Mouse (Mus musculus) MEL (cell line): Measurements from ENCODE around the gene Arhgef7. TPM values are rescaled to one million over a fixed set of nuclear protein-coding genes. Genes with fewer than 3 reads are reported as not detected.

Source experiments
- DNase-seq: peaks from one replicate; pipeline ENCODE4 v3.0.0; 2011; ENCODE audit warnings: low read depth, low spot score
- H3K27ac ChIP-seq: 2 replicates; pipeline ENCODE4 v1.5.1; 2012; ENCODE audit warnings: low read depth, mild to moderate bottlenecking, control low read depth, low read length, moderate library complexity; ENCODE audit not compliant: control insufficient read depth
- H3K27me3 ChIP-seq, 2 experiments: fragments of 150-350 bp in 1 of 2; sonication (generic) in 1 of 2; 2 replicates each; pipeline ENCODE4 v1.6.1; 2012; ENCODE audit warnings: low read length in 2 of 2, mild to moderate bottlenecking in 2 of 2, improper control_type of control experiment in 1 of 2, moderate library complexity in 1 of 2; ENCODE audit not compliant: insufficient read depth in 2 of 2, control insufficient read depth in 1 of 2
- H3K36me3 ChIP-seq, 2 experiments: 2 replicates each; pipeline ENCODE4 v1.6.1; 2012 to 2014; ENCODE audit warnings: low read length in 2 of 2, improper control_type of control experiment in 1 of 2, inconsistent platforms in 1 of 2, mild to moderate bottlenecking in 1 of 2; ENCODE audit not compliant: insufficient read depth in 2 of 2, control insufficient read depth in 1 of 2
- H3K4me1 ChIP-seq, 2 experiments: fragments of 150-350 bp in 1 of 2; sonication (generic) in 1 of 2; 2 replicates each; pipeline ENCODE4 v1.6.1; 2012; ENCODE audit warnings: low read length in 2 of 2, improper control_type of control experiment in 1 of 2, mild to moderate bottlenecking in 1 of 2; ENCODE audit not compliant: insufficient read depth in 2 of 2, control insufficient read depth in 1 of 2
- H3K4me3 ChIP-seq, 2 experiments: fragments of 150-350 bp in 1 of 2; sonication (generic) in 1 of 2; 2 replicates each; pipeline ENCODE4 v1.5.1; 2012; ENCODE audit warnings: low read depth in 2 of 2, low read length in 2 of 2, mild to moderate bottlenecking in 2 of 2, moderate library complexity in 2 of 2, control low read depth in 1 of 2, improper control_type of control experiment in 1 of 2; ENCODE audit not compliant: control insufficient read depth in 1 of 2, insufficient read depth in 1 of 2
- H3K79me2 ChIP-seq: 2 replicates; pipeline ENCODE4 v1.6.1; 2012; ENCODE audit warnings: mild to moderate bottlenecking, low read length, moderate library complexity; ENCODE audit not compliant: control insufficient read depth, poor library complexity, insufficient read depth
- H3K9ac ChIP-seq: 2 replicates; pipeline ENCODE4 v1.6.1; 2012; ENCODE audit warnings: low read depth, mild to moderate bottlenecking, control low read depth, low read length, moderate library complexity; ENCODE audit not compliant: control insufficient read depth, poor library complexity, severe bottlenecking
- H3K9me3 ChIP-seq: fragments of 150-350 bp; sonication (generic); replicated peaks from 2 replicates; pipeline ENCODE4 v1.6.1; 2012; ENCODE audit warnings: mild to moderate bottlenecking, low read length, improper control_type of control experiment, moderate library complexity; ENCODE audit not compliant: insufficient read depth
- CHD2 ChIP-seq: IDR thresholded peaks from 2 replicates; pipeline ENCODE4 v1.6.1; 2011; ENCODE audit warnings: low read length, improper control_type of control experiment
- CTCF ChIP-seq, 3 experiments: IDR thresholded peaks in 2 of 3; conservative IDR thresholded peaks in 1 of 3; 2 replicates each; pipeline ENCODE4 v1.5.1; 2011 to 2012; ENCODE audit warnings: low read length in 3 of 3, low read depth in 2 of 3, mild to moderate bottlenecking in 2 of 3, improper control_type of control experiment in 1 of 3, inconsistent platforms in 1 of 3, mixed read lengths in 1 of 3, moderate library complexity in 1 of 3; ENCODE audit not compliant: control insufficient read depth in 1 of 3, insufficient read depth in 1 of 3, poor library complexity in 1 of 3, severe bottlenecking in 1 of 3
- E2F4 ChIP-seq: IDR thresholded peaks from 2 replicates; pipeline ENCODE4 v1.6.1; 2011; ENCODE audit warnings: low read depth, low read length, improper control_type of control experiment, borderline replicate concordance
- EP300 ChIP-seq, 2 experiments: IDR thresholded peaks; 2 replicates each; pipeline ENCODE4 v1.6.1; 2011; ENCODE audit warnings: improper control_type of control experiment in 2 of 2, low read length in 2 of 2, low read depth in 1 of 2, mild to moderate bottlenecking in 1 of 2
- JUND ChIP-seq: IDR thresholded peaks from 2 replicates; pipeline ENCODE4 v1.6.1; 2011; ENCODE audit warnings: low read depth, mild to moderate bottlenecking, improper control_type of control experiment, low read length
- KAT2A ChIP-seq: conservative IDR thresholded peaks from 2 replicates; pipeline ENCODE4 v1.6.1; 2012; ENCODE audit warnings: low read depth, low read length, improper control_type of control experiment, inconsistent platforms
- MAX ChIP-seq: IDR thresholded peaks from 2 replicates; pipeline ENCODE4 v1.6.1; 2011; ENCODE audit warnings: low read length, improper control_type of control experiment
- MYC ChIP-seq: IDR thresholded peaks from 2 replicates; pipeline ENCODE4 v1.6.1; 2011; ENCODE audit warnings: low read depth, mild to moderate bottlenecking, low read length, improper control_type of control experiment, moderate library complexity
- POLR2AphosphoS2 ChIP-seq: IDR thresholded peaks from 2 replicates; pipeline ENCODE4 v1.6.1; 2011; ENCODE audit warnings: low read length, improper control_type of control experiment
- POLR2AphosphoS5 ChIP-seq: IDR thresholded peaks from 2 replicates; pipeline ENCODE4 v1.6.1; 2012; ENCODE audit warnings: low read depth, borderline replicate concordance, mild to moderate bottlenecking, inconsistent platforms, low read length, moderate library complexity, mixed read lengths
- UBTF ChIP-seq: IDR thresholded peaks from 2 replicates; pipeline ENCODE4 v1.6.1; 2012; ENCODE audit warnings: low read depth, mild to moderate bottlenecking, inconsistent platforms, low read length, improper control_type of control experiment, moderate library complexity, borderline replicate concordance; ENCODE audit not compliant: insufficient read depth
- ZMIZ1 ChIP-seq: IDR thresholded peaks from 2 replicates; pipeline ENCODE4 v1.6.1; 2012; ENCODE audit warnings: low read depth, mild to moderate bottlenecking, inconsistent platforms, low read length, improper control_type of control experiment, moderate library complexity
- ZNF384 ChIP-seq: IDR thresholded peaks from 2 replicates; pipeline ENCODE4 v1.6.1; 2012; ENCODE audit warnings: low read depth, mild to moderate bottlenecking, inconsistent platforms, low read length, improper control_type of control experiment
- polyA plus RNA-seq, 2 experiments: library from polyadenylated mRNA; stranded (reverse) in 1 of 2; unstranded in 1 of 2; fragments of >175 nt in 1 of 2; fragments of >200 nt in 1 of 2; gene quantifications; 2 replicates each; pipeline versions ENCODE4 v1.2.1 to v1.2.4; 2012; ENCODE audit warnings: low replicate concordance in 2 of 2, low read depth in 1 of 2; ENCODE audit not compliant: insufficient read length in 2 of 2, insufficient read depth in 1 of 2, missing spikeins in 1 of 2
- total RNA-seq: library from RNA; depleted of rRNA; stranded (reverse); fragments of 300-350 nt; gene quantifications from 2 replicates; pipeline ENCODE4 v1.2.3, GENCODE M21; 2012

The Arhgef7 gene
- total and polyA plus RNA-seq, 3 experiments = 21.0 to 36.8 TPM; not detected in 1

GRCm38 (mm10) chr8:11810426-11810825, 82.9 kb downstream of the Arhgef7 start:
- no peaks in the 10 kb centered on the region for H3K79me2 ChIP-seq
- peaks cover 0 to 3% of the 10 kb centered on the region in 2 experiments; a peak in 1 of 4 replicates for H3K36me3 ChIP-seq
- no peak overlapping the region for H3K9ac ChIP-seq
- TF ChIP-seq CHD2 (no peak), KAT2A (no peak)
- no peaks in the 10 kb centered on the region for H3K9me3 ChIP-seq
- H3K27ac ChIP-seq = no peak overlapping the region
- no peak for DNase-seq
- H3K27me3 ChIP-seq = no peaks in the 10 kb centered on the region
- no peak overlapping the region for H3K4me3 ChIP-seq
- no peaks in the 10 kb centered on the region for H3K4me1 ChIP-seq

GRCm38 (mm10) chr8:11813801-11814200, 86.3 kb downstream of the Arhgef7 start:
- Histone ChIP-seq H3K9ac (no peak overlapping the region), H3K36me3 (peaks cover 0 to 3% of the 10 kb centered on the region in 2 experiments; a peak in 1 of 4 replicates), H3K4me1 (no peaks in the 10 kb centered on the region), H3K4me3 (no peak overlapping the region), H3K27ac (no peak overlapping the region), H3K9me3 (no peaks in the 10 kb centered on the region), H3K27me3 (no peaks in the 10 kb centered on the region), H3K79me2 (no peaks in the 10 kb centered on the region)
- DNase-seq = no peak
- TF ChIP-seq CTCF (IDR thresholded peaks at IDR 0.05 in 2 of 3, conservative IDR thresholded peaks at IDR 0.05 in 1 of 3; ENCODE audit: control insufficient read depth in 1 of 3, insufficient read depth in 1 of 3, low read depth in 2 of 3, low read length in 3 of 3, poor library complexity in 1 of 3, severe bottlenecking in 1 of 3) (no peak), ZMIZ1 (no peak), POLR2AphosphoS5 (no peak), EP300 (IDR thresholded peaks at IDR 0.05; ENCODE audit: low read depth in 1 of 2, low read length in 2 of 2) (no peak), UBTF (no peak), E2F4 (no peak), JUND (no peak), MAX (no peak), ZNF384 (no peak), MYC (no peak)

- Histone ChIP-seq H3K79me2 (no peaks in the 10 kb centered on the region), H3K27ac (no peak overlapping the region), H3K27me3 (no peaks in the 10 kb centered on the region), H3K9me3 (no peaks in the 10 kb centered on the region), H3K36me3 (peaks cover 0 to 1% of the 10 kb centered on the region in 2 experiments; a peak in 1 of 4 replicates), H3K4me1 (no peaks in the 10 kb centered on the region), H3K4me3 (no peak overlapping the region), H3K9ac (no peak overlapping the region)
- TF ChIP-seq POLR2AphosphoS2 = no peak
- TF ChIP-seq CTCF (IDR thresholded peaks at IDR 0.05 in 2 of 3, conservative IDR thresholded peaks at IDR 0.05 in 1 of 3; ENCODE audit: control insufficient read depth in 1 of 3, insufficient read depth in 1 of 3, low read depth in 2 of 3, low read length in 3 of 3, poor library complexity in 1 of 3, severe bottlenecking in 1 of 3) = peak in 1 of 3 experiments; percentile 25; a peak in 2 of 6 replicates
- DNase-seq = no peak
Measured at GRCm38 (mm10) chr8:11815206-11815605, 87.7 kb downstream of the Arhgef7 start.
